Mouse (Mus musculus) embryo, embryonic 10 days (tissue): ENCODE data around the gene Slc36a1.

Source experiments
- DNase-seq: peaks from one replicate; pipeline ENCODE4 v3.0.0-alpha.2; 2015; ENCODE audit warnings: low spot score

The Slc36a1 gene

DNA sequence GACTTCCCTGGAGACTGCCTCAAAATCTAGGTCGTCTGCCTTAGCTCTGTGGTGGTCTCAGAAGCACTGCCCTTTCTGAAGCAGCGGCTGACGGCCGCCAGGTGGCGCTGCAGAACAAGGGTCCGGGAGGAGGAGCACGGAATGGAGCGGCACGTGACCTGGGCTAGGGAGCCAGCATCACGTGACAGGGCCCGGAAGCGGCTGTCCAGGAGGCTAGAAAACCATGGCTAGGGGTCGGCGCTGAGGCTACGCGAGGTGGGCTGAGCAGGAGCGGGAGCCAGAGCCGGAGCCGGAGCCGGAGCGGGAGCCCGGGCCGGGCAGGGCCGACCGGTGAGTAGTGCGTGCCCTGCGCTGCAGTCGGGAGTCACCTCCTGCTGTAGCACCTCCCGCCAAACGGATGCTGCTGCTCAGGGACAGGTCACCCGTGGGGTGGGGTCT is at the start of gene Slc36a1:
TSS of gene Slc36a1 (plus strand) at position 192 of the 438 bp plus-strand sequence.
- DNase-seq: peak; percentile 98

DNA sequence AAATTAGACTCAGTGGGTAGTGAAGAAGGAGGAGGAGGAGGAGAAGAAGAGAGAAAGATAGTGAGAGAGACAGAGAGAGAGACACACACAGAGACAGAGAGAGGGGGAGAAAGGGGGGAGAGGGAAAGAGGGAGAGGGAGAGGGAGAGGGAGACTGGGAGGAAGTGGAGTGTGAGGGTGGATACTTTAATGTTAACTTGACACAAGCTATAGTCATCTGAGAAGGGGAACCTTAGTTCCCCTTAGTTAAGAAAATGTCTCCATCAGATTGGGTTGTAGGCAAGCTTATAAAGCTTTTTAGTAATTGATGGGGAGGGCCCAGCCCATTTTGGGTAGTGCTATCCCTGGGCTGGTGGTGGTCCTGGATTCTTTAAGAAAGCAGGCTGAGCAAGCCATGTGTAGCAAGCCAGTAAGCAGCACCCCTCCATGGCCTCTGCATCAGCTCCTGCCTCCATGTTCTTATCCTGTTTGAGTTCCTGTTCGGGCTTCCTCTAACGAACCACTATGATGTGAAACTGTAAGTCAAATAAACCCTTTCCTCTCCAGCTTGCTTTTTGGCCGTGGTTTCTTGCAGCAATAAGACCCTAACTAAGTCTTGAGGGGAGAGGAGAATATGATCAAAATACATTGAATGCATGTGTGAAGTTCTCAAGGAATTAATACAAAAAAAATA is 49.6 kb upstream of the Slc36a1 start:
- no peak for DNase-seq

DNA sequence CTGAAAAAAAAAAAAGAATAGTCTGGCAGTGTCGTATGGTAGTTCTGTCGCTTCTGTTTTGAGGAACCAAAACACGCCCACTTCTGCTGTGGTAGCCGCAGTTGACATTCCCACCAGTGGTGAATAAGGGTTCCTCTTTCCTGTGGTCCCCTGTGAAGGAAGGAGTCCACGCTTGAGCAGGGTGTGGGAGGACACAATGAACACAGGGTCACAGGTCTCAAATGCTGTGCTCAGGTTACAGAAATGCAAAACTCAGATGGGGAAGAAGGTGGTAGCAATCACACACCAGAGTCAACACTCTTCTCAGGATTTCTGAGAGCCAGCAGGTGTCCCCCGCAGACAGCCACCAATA is 49.1 kb upstream of the Slc36a1 start:
- DNase-seq: no peak

DNA sequence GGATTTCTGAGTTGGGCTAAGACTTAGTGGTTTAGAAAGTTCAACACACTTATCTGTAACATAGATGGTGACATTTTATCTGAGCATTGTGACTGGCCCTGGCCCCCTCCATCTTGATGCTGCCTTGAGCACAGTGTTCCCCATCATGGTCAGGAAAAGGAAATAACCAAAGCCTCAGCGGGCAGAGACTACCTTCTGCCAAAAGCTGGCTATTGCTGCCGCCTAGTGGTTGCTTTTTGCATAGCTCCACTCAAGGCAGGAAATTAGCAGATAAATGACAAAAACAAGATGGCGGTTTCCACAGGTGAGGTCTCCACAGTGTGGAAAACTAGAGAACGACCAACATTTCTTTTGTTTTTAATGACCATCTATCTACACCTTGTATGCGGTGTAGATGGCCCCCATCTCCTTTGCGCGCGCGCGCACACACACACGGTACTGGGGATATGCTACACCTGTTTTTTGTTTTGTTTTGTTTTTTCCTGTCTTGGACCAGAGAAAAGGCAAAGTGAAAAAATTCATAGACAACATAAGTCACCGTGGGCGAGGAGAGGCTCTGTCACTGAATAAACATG is 45.3 kb upstream of the Slc36a1 start:
- DNase-seq: peak; percentile 81

DNA sequence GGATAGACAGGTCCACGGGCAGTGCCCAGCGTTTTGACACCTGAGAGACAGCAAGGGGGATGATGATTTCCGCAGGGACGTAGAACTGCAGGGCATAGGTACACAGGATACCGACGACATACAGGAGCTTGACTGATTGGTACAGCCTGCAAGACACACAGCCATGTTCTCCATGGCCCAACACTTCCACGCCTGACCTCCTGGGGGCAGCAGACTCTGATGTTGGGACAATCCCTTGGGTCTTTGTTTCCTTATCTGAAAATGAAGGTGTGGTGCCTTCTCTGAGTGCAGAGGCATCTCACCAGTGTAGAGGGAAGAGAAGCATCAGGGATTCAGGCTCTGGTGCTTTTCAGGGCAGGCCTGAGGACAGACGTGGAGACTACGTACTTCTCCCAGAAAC is 41.5 kb upstream of the Slc36a1 start:
- DNase-seq: peak; percentile 69

DNA sequence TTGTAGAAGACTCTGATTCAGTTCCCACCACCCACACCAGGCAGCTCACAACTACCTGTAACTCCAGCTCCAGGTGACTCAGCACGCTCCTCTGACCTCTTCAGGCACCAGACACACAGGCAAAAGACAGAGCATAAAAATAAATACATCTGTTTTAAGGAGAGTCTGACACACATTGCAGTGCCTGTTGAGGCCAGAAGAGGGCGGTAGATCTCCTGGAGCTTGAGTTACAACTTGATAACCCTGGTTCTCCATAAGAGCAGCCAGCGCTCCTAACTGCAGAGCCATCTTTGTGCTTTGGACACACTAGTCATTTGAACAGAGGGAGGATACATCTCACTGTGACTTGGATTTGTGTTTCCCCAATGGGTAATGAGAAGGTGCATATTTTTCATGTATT is 39.4 kb upstream of the Slc36a1 start:
- DNase-seq: peak; percentile 57

DNA sequence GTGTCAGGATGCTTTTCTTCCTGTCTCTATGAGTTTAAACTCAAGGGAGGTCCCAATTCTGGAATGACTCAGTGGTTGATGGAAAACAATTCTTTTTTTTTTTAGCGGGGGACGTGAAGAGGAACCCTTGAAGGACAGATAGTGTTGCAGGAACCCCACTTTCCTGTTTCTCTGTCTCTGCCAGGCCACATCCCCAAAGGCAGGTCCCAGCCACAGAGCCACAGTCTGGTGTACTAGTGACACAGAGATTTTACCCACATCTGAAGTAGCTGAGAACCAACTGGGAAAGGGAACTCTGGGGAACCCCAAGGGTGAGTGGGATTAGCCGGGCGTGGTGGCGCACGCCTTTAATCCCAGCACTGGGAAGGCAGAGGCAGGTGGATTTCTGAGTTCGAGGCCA is 38.4 kb upstream of the Slc36a1 start:
- DNase-seq: no peak

DNA sequence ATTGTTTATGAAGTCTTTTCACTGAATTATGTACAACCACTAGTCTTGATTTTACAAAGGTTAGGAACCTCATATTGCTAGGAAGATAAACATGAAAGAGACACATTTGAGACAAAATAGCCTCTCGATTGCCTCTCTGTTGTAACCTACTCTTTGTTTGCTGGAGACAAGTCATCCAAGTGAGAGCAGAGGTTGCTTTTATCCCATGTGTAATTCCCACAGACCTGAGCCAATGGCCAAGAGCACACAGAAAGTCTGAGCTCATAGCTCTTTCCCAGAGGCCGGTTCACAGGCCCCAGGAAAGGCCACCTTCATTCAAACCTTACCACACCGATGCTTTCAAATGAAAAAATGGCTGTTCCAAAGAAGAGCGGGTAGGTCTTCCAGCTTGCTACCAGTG is 35.6 kb upstream of the Slc36a1 start:
- no peak for DNase-seq

DNA sequence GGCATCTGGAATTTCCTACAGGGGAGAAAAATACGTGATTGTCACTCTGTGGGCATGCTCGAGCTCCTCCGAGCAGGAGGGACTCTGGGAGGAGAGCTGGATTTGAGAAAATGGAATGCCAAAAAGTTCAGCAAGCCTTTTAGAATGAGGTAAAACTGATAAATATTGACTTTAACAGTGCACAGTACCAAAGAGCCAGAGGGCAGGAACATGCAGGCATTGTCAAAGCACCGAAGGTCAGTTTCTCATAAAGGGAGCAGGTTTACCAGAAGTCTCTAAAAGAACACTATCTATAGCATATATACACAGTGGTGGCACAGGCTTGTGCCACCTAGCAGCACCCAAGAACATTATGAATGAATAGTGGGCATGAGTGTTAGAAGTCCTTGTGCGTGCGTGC is 35.2 kb upstream of the Slc36a1 start:
- DNase-seq: no peak

DNA sequence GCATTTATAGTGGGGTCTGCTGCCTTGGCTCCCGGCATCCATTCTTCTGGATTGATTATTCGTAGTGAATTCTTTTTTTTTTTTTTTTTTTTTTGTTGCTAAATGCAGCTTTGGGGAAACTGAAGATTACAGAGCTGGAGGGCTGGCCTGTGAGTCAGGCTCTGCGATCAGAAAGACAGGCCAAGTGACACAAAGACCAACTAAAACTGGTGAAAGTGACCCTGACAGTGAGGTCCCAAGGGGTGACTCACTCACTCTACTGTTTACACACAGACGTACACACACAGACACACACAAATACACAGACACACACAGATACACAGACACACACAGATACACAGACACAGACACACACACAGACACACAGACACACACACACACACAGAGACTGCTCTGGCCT is 33.6 kb upstream of the Slc36a1 start:
- DNase-seq: no peak

DNA sequence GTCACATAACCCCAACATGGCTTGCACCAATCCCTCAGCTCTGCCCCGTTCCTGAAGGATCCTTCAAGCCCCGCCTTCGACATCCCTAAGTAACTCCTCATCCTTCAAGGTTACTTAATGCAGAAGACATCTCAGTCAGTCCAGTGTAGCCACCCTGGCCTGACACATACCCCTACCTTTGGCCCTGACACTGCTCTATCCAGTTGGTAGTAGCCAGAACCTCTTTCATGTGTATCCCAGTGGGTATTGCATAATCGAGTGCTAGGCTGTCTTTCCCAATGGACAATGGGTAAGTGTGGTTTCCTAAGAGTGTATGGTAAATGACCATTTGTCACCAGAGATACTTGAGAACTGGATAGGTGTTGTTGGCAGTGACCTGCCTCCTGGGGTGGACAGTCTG is 25.3 kb upstream of the Slc36a1 start:
- no peak for DNase-seq

DNA sequence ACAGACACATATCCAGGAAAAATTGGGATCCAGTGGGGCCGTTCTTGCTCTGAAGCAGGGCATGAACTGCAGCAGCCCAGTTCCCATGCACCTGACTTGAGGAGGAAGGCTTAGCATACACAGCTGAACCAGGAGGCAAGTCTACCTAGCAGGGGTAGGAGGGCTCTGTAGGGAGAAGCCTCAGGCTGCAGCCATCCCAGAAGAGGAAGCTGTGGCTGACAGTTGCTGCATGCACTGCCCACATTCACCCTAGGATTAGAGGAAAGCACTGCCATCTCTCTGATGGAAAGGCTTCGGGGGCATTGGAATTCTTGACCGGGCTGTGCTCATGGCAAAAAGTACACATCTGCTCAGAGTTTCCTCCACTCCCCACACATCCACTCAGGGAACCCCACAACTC is 24.3 kb upstream of the Slc36a1 start:
- no peak for DNase-seq

DNA sequence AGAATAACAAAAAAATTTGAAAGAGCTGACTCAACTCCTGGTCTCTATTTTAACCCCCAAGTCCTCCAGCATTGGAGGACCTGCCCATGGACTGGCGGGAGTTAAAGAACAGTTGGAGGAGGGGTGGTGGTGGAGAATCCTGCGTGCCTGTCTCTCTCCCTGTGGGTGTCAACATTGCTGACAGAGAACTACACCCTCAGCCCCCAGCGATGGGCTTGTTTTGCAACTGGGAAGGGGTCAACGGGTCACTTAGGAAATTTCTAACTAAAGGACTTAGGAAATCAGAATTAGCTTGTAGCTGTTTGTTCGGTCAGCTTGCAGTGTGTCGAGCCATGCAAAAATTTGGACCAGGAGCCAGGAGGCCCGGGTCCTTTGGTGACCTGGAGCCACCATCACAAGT is 21.0 kb upstream of the Slc36a1 start:
- DNase-seq: no peak

DNA sequence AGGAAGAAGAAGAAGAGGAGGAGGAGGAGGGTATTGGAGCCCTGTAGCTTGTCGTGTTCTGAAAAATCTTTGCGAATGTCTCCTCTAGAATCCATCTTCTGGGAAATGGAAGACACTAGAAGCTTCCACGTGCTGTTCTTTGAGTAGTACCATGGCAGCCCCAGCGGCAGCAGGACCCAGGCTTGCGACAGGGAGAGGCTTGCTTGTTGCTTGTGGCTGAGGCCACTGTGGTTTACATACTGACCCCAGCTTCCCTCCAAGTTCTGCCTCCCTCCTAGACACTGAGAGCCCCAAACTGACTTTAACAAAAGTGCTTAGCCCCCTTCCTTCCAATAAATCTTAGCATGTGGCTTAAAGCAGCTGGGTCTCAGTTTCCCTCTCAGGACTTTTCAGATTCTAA is 19.9 kb upstream of the Slc36a1 start:
- no peak for DNase-seq

DNA sequence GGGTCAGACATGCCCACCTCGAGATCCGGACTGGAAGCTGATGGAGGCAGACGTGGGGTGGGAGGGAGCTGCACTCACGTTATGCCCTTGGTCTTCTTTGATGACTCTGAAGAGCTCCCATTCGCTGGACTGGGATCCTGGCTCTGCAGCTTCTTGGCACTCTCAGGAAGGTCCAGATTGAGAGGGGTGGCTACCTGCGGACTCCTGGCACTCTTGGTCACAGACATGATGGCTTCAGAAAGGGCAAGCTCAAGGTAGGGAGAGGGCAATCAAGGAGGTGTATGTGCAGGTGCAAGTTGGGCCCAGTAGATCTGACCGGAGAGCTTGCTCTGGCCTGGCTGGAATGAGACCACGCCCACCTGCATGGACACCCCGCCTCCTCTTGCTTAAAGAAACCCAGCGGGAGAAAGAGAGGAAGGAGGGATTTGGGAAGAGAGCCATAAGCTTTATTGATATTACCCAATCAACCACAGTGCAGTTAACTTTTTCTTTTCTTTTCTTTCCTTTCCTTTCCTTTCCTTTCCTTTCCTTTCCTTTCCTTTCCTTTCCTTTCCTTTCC is 19.3 kb upstream of the Slc36a1 start, which contains the start of gene Slc36a2:
TSS of gene Slc36a2 (minus strand) at position 345 of the 559 bp plus-strand sequence.
- peak; percentile 49 for DNase-seq

DNA sequence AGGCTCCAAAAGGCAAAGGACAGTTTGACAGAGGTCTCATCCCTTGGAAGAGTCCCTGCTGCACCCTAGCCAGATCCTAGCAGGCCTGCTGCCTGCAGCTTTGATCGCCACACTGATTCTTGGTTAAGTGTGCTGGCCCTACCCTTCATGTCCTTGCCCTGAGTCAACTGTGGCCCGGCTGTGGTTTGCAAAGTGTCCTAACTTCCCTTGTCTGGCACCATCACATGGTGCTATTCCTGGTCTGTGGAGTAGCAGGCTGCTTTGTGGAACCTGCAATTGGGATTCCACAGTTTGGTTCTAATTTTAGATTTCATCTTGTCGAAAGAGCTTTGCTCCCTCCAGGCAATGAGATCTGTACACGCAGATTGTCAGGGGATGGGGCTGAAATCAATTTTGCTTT is 16.9 kb upstream of the Slc36a1 start:
- no peak for DNase-seq

DNA sequence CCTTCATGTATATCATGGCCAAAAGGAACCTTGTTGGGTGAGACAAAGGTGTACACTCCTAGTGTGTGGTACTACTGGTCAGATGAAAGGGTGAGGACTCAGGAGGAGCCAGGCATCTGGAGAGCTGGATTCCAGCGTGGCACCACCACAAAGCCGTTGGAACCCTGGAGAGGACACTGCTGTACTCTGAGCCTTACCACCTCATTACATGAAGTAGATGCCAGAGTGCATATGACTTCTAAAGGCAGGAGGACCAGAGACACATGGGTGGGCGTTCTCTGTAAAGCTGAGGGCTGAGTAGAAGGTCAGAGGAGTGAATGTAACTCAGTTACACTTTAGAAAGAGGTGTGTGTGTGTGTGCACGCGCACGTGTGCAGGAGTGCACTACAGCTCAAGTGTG is 16.4 kb upstream of the Slc36a1 start:
- DNase-seq: no peak

DNA sequence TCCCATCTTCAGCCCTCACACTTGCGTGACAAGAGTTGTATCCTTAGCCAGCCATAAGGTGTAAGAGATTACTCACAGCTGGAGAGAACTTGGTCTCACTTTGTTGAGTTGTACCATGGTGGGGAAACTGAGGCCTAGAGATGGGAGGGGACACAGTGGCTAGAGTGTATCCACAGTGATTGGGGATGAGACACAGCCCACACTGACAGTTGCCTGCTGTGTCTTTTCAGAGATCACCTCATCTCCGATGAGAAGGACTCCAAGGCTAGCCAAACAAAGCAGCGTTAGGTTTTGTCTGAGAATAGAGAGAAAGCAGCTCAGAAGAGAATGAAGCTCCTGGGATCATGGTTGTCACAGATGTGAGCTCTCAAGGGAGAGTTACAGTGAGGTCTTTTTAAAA is 13.9 kb upstream of the Slc36a1 start:
- DNase-seq: no peak

DNA sequence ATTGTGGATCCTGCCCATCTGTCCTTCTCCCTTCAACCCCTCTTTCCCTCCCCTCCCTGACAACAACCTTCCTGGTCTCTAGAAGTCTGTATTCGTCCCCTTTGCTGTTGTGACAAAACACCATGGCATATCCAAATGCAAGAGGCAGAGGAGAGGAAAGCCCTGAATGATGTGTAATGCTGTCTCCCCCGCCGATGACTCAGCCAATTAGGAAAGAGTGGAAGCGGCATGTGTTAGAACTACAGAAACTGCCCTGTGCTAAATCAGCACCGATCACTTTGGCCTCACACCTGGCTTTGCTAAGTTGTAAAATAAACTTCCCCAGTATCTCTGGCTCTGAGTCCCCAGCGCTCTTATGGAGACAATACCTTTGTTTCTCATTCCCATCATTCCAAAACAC is 7.1 kb upstream of the Slc36a1 start:
- no peak for DNase-seq

DNA sequence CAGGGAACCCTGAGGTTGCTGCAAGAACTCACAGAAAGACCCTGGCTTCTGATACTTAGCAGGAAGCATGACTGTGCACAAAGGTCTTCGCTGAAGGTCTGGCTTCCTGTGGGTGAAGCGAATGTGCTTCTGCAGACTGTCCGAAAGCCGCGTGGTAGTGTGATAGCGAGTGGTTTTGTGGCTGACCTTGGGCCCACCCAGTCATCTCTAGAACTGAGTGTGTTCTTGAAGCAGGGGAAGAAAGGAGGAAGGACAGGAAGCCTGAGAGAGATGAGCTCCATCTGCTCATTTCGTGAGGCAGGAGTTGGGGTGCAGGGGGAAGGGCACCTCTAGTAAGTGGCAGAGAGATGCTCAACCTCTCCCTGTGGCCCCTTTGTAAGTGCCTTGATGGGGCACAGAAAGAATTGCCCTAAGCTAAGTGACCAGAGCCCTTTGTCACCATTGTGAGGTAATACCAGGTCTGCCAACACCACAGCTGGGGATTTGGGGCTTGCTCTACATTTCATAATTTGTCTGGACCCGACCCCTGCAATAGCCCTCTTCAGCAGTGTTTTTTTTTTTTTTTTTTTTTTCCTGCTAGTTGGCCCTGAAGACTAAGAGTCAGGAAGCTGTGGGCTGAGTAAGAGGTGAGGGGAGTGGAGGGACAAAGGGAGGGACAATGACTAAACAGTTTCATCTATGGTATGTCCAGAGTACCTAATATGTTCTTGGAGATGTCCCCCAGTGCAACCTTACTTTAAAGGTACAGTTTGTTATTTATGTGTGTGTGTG is 6.2 kb upstream of the Slc36a1 start:
- no peak for DNase-seq

DNA sequence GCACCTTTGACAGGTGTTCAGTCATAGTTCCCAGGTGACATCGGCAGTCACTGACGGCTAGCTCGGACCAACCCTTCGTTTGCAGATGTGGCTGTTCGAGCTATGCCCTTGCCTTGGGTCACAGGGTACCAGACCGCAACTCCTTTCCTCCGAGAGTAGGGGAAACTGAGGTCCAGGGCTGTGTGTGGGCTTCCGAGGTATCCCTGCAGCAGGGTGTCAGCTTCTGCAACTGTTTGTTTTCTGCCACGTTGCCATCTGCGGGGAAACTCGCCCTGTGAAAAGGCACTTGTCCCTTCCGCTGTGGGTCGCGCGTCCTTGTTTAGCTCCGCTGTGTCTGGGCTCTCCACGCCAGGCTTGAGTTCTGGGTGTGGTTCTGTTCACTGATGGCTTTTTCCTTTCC is 452 bp downstream of the Slc36a1 start:
- DNase-seq: peak; percentile 24

DNA sequence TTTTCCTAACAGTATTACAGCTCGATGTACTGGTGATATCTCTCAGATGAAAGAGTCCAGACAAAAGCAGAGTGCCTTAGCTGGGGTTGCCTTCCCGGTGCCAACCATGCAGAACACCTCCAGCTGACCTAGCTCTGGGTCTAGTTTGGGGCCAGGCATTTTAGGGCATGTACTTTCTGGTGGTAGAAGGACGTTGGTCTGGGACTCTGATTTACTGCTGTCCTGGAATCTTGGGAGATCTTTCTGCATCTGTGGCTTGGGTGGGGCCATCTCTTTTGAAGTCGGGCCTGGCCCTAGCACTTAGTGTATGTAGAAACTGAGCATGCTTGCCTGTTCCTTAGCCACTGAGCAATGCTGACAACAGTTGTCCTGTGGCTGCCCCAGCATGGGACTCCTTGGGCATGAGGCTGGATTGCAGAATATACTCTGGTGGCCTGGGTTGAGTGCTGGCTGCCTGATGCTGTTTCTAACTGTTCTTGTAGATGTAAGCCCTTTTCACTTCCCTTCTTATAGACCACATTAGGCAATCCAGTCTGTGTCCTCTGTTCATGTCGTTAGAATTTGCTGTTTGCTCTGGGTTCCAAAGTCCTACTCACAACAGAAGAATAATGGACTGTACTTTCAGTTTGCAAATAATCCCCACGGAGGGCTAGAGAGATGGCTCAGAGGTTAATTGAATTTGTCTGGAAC is 4.0 kb downstream of the Slc36a1 start:
- DNase-seq: no peak

DNA sequence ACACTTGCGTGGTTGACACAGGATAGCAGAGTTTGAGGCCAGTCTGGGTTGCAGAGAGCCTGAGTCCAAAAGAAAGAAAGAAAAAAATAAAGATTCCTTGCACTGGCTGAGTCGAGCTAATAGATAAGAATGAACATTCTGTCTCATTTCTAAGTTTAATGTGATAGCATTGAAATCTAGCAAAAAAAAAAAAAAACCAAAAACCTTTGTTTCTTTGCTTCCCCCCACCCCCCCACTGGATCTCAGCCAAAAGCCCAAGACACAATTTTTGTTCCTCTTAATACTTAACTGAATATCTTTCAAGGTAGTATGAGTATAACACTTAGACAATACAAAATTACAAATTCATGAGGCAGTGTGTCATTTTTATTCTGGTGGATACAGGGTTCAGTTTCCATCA is 4.9 kb downstream of the Slc36a1 start:
- DNase-seq: no peak
